Comparison of ENCODE assay signal across 16 mouse cellular contexts in genomic region chr12:71231561-71231960, GRCm38 (mm10).
"Had no signal": no experiment of that assay in that cellular context is flagged by ENCODE, and none has a peak within 500 bp of the region (broad histone marks: within the 10 kb centered on the region; RNA-seq: fewer than 3 reads in every experiment).

No protein-coding gene starts in this region.

- H3K4me1 ChIP-seq: liver, embryonic 15.5 days; midbrain, embryonic 10.5 days had no signal

- H3K27me3 ChIP-seq: limb, embryonic 13.5 days; liver, embryonic 15.5 days; neural tube, embryonic 12.5 days; stomach, embryonic 15.5 days had no signal

- H3K4me2 ChIP-seq: limb, embryonic 13.5 days; liver, embryonic 11.5 days; liver, embryonic 15.5 days; neural tube, embryonic 12.5 days; stomach, embryonic 15.5 days had no signal

- H3K9me3 ChIP-seq: limb, embryonic 13.5 days; liver, embryonic 15.5 days; midbrain, embryonic 10.5 days; neural tube, embryonic 12.5 days; stomach, embryonic 15.5 days had no signal

- H3K4me3 ChIP-seq: layer of hippocampus, adult 2 months; limb, embryonic 13.5 days; liver, embryonic 15.5 days; midbrain, embryonic 10.5 days; neural tube, embryonic 12.5 days; stomach, embryonic 15.5 days had no signal

- H3K27ac ChIP-seq: kidney, postnatal 0 days; layer of hippocampus, adult 2 months; limb, embryonic 13.5 days; liver, embryonic 15.5 days; midbrain, embryonic 10.5 days; neural tube, embryonic 12.5 days; stomach, embryonic 15.5 days had no signal

- H3K9ac ChIP-seq: limb, embryonic 13.5 days; liver, embryonic 15.5 days; neural tube, embryonic 12.5 days; stomach, embryonic 15.5 days had no signal

- H3K36me3 ChIP-seq: liver, embryonic 15.5 days; stomach, embryonic 15.5 days had no signal

- DNase-seq: kidney, adult 11 months; kidney, adult 9 months; kidney, postnatal 36 days; left cerebral cortex, postnatal 4 days; lung, adult 2 months; lung, postnatal 36 days; midbrain, embryonic 14.5 days; right cerebral cortex, postnatal 14 days had no signal
